Mouse (Mus musculus): ENCODE measurements at regions not wholly inside any gene's neighbourhood (a gene's known extent, or its start where the extent isn't known, plus 50 kb on each side); places are given as distances from the start of the nearest gene placed in this dataset.

GRCm38 (mm10) chr10:39218151-39218550 lies 54.6 kb upstream of the Ccn6 start:
- no peak for DNase-seq (ENCODE audit: low spot score)

DNA sequence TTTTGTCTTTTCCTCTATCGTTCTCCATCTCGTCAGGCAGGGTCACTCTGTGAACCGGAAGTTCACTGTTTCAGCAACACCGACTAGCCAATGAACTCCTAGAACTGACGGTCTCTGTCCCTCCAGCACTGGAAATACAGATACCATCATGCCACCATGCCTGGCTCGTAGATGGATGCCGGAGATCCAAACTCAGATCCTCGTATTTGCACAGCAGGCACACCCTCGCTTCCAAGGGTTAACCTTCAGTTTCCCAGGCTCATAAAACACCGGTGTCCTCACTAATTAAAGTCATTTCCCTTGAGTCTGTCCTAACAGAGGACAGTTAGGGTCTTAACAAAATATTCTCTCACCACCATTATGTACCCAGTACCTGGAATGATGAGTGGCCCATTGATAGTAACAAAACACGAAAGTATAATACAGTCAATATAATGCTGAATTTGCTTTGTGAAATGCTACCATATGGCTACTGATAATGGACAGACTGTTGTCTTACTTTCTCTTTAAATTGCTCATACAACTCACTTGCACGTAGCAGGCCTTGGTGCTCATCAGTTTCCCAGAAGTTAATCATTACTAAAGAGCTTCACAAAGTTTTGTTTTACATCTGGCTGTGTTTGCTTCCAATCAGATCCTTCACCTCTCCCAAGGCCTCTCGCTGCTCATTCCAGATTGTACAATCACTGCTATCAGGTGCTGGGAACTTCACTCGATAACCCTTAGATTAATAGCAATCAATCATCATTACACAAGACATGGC lies 52.7 kb upstream of the Ccn6 start:
- DNase-seq (ENCODE audit: low spot score), result no peak

GRCm38 (mm10) chr10:39214563-39214962 lies 51.0 kb upstream of the Ccn6 start:
- no peak for DNase-seq (ENCODE audit: low spot score)
